Mouse (Mus musculus): ENCODE measurements around the gene Pmp22. TPM values are rescaled to one million over a fixed set of nuclear protein-coding genes. Genes with fewer than 3 reads are reported as not detected.

Gene Pmp22
- polyA plus RNA-seq, 2 experiments, result 4.2 to 12.4 TPM

DNA sequence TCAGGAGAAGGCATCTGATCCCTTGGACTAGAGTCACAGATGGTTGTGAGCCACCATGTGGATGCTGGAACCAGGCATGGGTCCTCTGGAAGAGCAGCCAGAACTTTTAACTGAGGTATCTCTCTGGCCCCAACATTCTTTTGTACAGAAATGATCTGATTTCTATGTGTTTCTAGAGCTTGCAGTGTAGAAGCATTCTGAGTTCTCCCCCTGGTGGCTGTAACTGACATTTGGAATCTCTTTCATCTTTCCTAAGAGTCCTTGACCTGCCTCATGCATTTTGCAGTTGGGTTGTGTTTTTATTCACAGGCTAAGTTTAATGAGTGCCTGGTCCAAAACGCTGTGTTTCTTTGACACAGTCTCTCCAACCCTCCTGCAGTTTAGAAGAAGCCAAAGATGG, 43.2 kb downstream of the Pmp22 start:
- Histone ChIP-seq H3K9ac (replicated peaks) (no peak overlapping the region), H3K4me3 (ENCODE audit: insufficient read depth in 1 of 2, low read depth in 2 of 2, low read length in 2 of 2) (no peak overlapping the region), H3K4me2 (ENCODE audit: low read depth) (no peak overlapping the region), H3K27ac (no peak overlapping the region), H3K9me3 (ENCODE audit: control insufficient read depth, low read length) (no peaks in the 10 kb centered on the region), H3K27me3 (ENCODE audit: control insufficient read depth, insufficient read depth, low read length) (no peaks in the 10 kb centered on the region), H3K36me3 (replicated peaks; ENCODE audit: control insufficient read depth, insufficient read depth, low read depth) (no peaks in the 10 kb centered on the region), H3K4me1 (replicated peaks; ENCODE audit: control insufficient read depth in 2 of 2, insufficient read depth in 2 of 2, low read length in 1 of 2) (no peaks in the 10 kb centered on the region)
- TF ChIP-seq EP300 (IDR thresholded peaks at IDR 0.05; ENCODE audit: low read depth), result no peak
- TF ChIP-seq CTCF (IDR thresholded peaks at IDR 0.05; ENCODE audit: low read depth), result peak; percentile 15; the same call in 1 of the 2 replicates
- DNase-seq (ENCODE audit: low read depth in 3 of 3, low spot score in 3 of 3), result no peak
- no peak for ATAC-seq (ENCODE audit: insufficient read depth)
- 7% methylated on average over 1 of the region's 1 CpGs for WGBS (ENCODE audit: insufficient replicate concordance)

DNA sequence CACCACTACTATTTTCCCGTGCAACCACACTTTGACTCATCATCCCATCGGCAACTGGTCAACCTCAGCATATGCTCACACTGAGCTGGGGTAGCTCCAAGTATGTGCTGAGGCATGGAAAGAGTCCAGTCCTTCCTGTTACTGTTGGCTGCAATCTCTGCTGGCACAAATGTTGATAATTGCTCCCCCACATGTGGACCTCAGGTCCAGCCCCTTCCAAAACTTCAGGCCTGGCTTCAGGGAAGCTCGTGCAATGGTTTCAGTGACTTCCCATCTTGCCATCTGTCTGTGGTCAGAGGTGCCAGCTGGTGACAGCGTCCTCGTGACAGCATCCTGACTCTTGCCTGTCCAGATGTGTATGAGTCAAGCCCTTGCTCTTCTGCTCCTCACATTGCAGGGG, 44.8 kb downstream of the Pmp22 start:
- H3K4me1 ChIP-seq (replicated peaks; ENCODE audit: control insufficient read depth in 2 of 2, insufficient read depth in 2 of 2, low read length in 1 of 2), result no peaks in the 10 kb centered on the region
- H3K36me3 ChIP-seq (replicated peaks; ENCODE audit: control insufficient read depth, insufficient read depth, low read depth), result no peaks in the 10 kb centered on the region
- no peak overlapping the region for H3K4me2 ChIP-seq (ENCODE audit: low read depth)
- H3K27me3 ChIP-seq (ENCODE audit: control insufficient read depth, insufficient read depth, low read length), result no peaks in the 10 kb centered on the region
- TF ChIP-seq CTCF (IDR thresholded peaks at IDR 0.05; ENCODE audit: low read depth) (no peak), EP300 (IDR thresholded peaks at IDR 0.05; ENCODE audit: low read depth) (no peak)
- H3K4me3 ChIP-seq (ENCODE audit: insufficient read depth in 1 of 2, low read depth in 2 of 2, low read length in 2 of 2), result no peak overlapping the region
- no peaks in the 10 kb centered on the region for H3K9me3 ChIP-seq (ENCODE audit: control insufficient read depth, low read length)
- H3K27ac ChIP-seq, result no peak overlapping the region
- DNase-seq (ENCODE audit: low read depth in 3 of 3, low spot score in 3 of 3) (no peak), ATAC-seq (ENCODE audit: insufficient read depth) (no peak)
- H3K9ac ChIP-seq (replicated peaks), result no peak overlapping the region
- WGBS (ENCODE audit: insufficient replicate concordance), result 39% methylated on average over 5 of the region's 5 CpGs

DNA sequence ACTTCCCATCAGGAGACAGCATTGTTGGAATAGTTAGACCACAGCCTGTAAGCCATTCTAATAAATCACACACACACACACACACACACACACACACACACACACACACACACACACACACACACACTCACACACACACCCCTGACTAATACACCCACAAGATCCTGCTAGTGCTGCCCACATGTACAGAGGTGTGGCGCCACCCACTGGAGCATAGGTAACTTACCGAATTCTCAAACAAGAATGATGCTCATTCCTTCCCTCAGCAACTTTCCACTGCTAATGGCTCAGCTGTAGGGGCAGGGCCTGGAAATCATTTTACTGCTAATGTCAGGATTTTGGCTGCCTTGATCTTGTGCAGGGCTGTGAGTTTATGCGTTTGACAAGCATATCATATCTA, 46.5 kb downstream of the Pmp22 start:
- H3K4me3 ChIP-seq (ENCODE audit: insufficient read depth in 1 of 2, low read depth in 2 of 2, low read length in 2 of 2), result no peak overlapping the region
- H3K36me3 ChIP-seq (replicated peaks; ENCODE audit: control insufficient read depth, insufficient read depth, low read depth), result no peaks in the 10 kb centered on the region
- H3K9me3 ChIP-seq (ENCODE audit: control insufficient read depth, low read length), result no peaks in the 10 kb centered on the region
- peak; percentile 28 for TF ChIP-seq CTCF (IDR thresholded peaks at IDR 0.05; ENCODE audit: low read depth)
- no peak for TF ChIP-seq EP300 (IDR thresholded peaks at IDR 0.05; ENCODE audit: low read depth)
- ATAC-seq (ENCODE audit: insufficient read depth) (no peak), DNase-seq (ENCODE audit: low read depth in 3 of 3, low spot score in 3 of 3) (no peak)
- no peak overlapping the region for H3K9ac ChIP-seq (replicated peaks)
- no peak overlapping the region for H3K4me2 ChIP-seq (ENCODE audit: low read depth)
- no peaks in the 10 kb centered on the region for H3K27me3 ChIP-seq (ENCODE audit: control insufficient read depth, insufficient read depth, low read length)
- no peak overlapping the region for H3K27ac ChIP-seq
- 20% methylated on average over 3 of the region's 3 CpGs for WGBS (ENCODE audit: insufficient replicate concordance)
- no peaks in the 10 kb centered on the region for H3K4me1 ChIP-seq (replicated peaks; ENCODE audit: control insufficient read depth in 2 of 2, insufficient read depth in 2 of 2, low read length in 1 of 2)

DNA sequence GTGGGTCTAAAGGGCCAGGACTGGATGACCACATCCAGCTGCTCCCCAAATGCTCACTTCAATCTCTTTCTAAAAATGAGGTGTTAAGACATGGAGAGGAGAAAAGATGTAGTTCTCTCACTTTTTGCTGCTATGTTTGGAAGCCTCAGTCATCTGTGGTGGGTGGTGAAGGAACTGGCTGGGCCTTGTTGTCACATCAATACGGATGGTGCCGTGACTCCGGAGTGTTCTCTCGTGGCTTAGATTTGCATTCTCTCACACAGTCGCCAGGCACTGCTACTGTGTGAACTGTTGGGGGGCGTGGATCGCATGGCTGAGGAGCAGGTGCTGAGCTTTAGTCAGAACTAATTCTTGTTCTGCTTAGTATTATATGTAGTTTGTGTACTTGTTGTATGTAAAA, 47.6 kb downstream of the Pmp22 start:
- no peak overlapping the region for H3K9ac ChIP-seq (replicated peaks)
- no peak for TF ChIP-seq CTCF (IDR thresholded peaks at IDR 0.05; ENCODE audit: low read depth)
- 76% methylated on average over 7 of the region's 7 CpGs for WGBS (ENCODE audit: insufficient replicate concordance)
- H3K4me3 ChIP-seq (ENCODE audit: insufficient read depth in 1 of 2, low read depth in 2 of 2, low read length in 2 of 2), result no peak overlapping the region
- H3K4me2 ChIP-seq (ENCODE audit: low read depth), result no peak overlapping the region
- ATAC-seq (ENCODE audit: insufficient read depth), result no peak
- no peaks in the 10 kb centered on the region for H3K9me3 ChIP-seq (ENCODE audit: control insufficient read depth, low read length)
- no peaks in the 10 kb centered on the region for H3K4me1 ChIP-seq (replicated peaks; ENCODE audit: control insufficient read depth in 2 of 2, insufficient read depth in 2 of 2, low read length in 1 of 2)
- H3K27me3 ChIP-seq (ENCODE audit: control insufficient read depth, insufficient read depth, low read length), result no peaks in the 10 kb centered on the region
- no peaks in the 10 kb centered on the region for H3K36me3 ChIP-seq (replicated peaks; ENCODE audit: control insufficient read depth, insufficient read depth, low read depth)
- no peak for DNase-seq (ENCODE audit: low read depth in 3 of 3, low spot score in 3 of 3)
- no peak overlapping the region for H3K27ac ChIP-seq

DNA sequence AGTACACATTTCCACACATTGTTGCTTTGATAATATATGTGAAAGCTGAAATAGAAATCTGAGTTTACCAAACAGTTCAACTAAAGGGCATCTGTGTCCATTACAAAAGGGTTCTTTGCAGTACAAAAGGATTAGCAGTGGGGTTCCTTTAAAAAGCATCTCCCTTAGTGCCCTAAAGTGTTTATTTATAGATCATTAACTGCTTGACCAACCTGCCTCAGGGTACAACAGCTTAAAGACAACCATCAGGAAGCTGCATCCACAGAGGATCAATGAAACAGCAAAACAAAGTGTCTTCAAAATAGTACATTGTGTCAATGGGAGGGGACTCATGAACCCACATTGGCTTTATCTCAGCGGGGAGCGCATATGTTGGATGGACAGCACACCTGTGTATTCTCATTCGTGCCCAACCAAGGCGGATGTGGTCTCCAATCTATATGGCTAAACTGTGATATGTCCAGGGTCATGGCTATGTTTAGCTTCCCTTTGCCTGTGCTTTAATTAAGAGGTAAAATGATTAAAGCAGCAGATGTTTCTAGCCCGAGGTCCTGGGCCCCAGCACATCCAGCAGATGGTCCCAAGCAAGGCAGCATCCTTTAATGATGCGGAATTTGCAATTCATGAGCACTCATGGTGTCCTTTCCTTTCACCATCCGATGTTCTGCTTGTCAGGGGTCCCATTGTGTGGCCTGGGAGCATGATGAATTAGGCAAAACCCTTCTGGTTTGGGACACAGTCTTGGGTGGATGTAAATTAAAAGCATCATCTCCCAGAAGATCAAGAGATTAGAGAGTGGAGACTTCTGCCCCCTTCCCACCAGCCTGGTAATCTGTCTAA, 51.7 kb downstream of the Pmp22 start:
- H3K4me3 ChIP-seq (ENCODE audit: insufficient read depth in 1 of 2, low read depth in 2 of 2, low read length in 2 of 2), result no peak overlapping the region
- 51% methylated on average over 7 of the region's 7 CpGs for WGBS (ENCODE audit: insufficient replicate concordance)
- no peaks in the 10 kb centered on the region for H3K36me3 ChIP-seq (replicated peaks; ENCODE audit: control insufficient read depth, insufficient read depth, low read depth)
- no peak overlapping the region for H3K9ac ChIP-seq (replicated peaks)
- no peak overlapping the region for H3K27ac ChIP-seq
- DNase-seq (ENCODE audit: low read depth in 3 of 3, low spot score in 3 of 3) (no peak), ATAC-seq (ENCODE audit: insufficient read depth) (no peak)
- no peaks in the 10 kb centered on the region for H3K9me3 ChIP-seq (ENCODE audit: control insufficient read depth, low read length)
- H3K4me1 ChIP-seq (replicated peaks; ENCODE audit: control insufficient read depth in 2 of 2, insufficient read depth in 2 of 2, low read length in 1 of 2), result no peaks in the 10 kb centered on the region
- no peak overlapping the region for H3K4me2 ChIP-seq (ENCODE audit: low read depth)
- TF ChIP-seq EP300 (IDR thresholded peaks at IDR 0.05; ENCODE audit: low read depth), result no peak
- no peak for TF ChIP-seq CTCF (IDR thresholded peaks at IDR 0.05; ENCODE audit: low read depth)
- no peaks in the 10 kb centered on the region for H3K27me3 ChIP-seq (ENCODE audit: control insufficient read depth, insufficient read depth, low read length)

Data from liver, embryonic 14.5 days (tissue).